Mouse (Mus musculus): ENCODE results near the gene Gm20431. TPM values are rescaled to one million over a fixed set of nuclear protein-coding genes. Genes with fewer than 3 reads are reported as not detected.

The Gm20431 gene
- polyA plus RNA-seq, 1 experiment from 2014 or later: 15.1 TPM

- peak; percentile 33; the same call in 1 of the 2 replicates for ATAC-seq (replicated peaks; ENCODE audit: low FRiP score)
- no peak overlapping the region for H3K27ac ChIP-seq (ENCODE audit: low read depth, low read length)
- no peak for DNase-seq (ENCODE audit: low spot score)
Observed at GRCm38 (mm10) chr2:167672212-167672685, 11.0 kb upstream of the Gm20431 start.

GRCm38 (mm10) chr2:167671101-167671633 is 9.9 kb upstream of the Gm20431 start:
- no peak overlapping the region for H3K4me3 ChIP-seq (ENCODE audit: low read depth, low read length)
- no peaks in the 10 kb centered on the region for H3K27me3 ChIP-seq (ENCODE audit: control insufficient read depth, insufficient read depth, low read length)
- no peaks in the 10 kb centered on the region for H3K9me3 ChIP-seq (ENCODE audit: control insufficient read depth, low read length)
- no peaks in the 10 kb centered on the region for H3K4me1 ChIP-seq (replicated peaks; ENCODE audit: control insufficient read depth, insufficient read depth, low read length)
- ATAC-seq (replicated peaks; ENCODE audit: low FRiP score) (no peak), DNase-seq (ENCODE audit: low spot score) (no peak)
- no peak overlapping the region for H3K27ac ChIP-seq (ENCODE audit: low read depth, low read length)
- 89% methylated on average over 5 of the region's 5 CpGs for WGBS
- no peaks in the 10 kb centered on the region for H3K36me3 ChIP-seq (ENCODE audit: control insufficient read depth, insufficient read depth, low read length)
- H3K9ac ChIP-seq (ENCODE audit: low read length): no peak overlapping the region
- H3K4me2 ChIP-seq (ENCODE audit: low read depth, low read length, severe bottlenecking): no peak overlapping the region

More at GRCm38 (mm10) chr2:167672212-167672685, 11.0 kb upstream of the Gm20431 start:
- Histone ChIP-seq H3K27me3 (ENCODE audit: control insufficient read depth, insufficient read depth, low read length) (no peaks in the 10 kb centered on the region), H3K4me2 (ENCODE audit: low read depth, low read length, severe bottlenecking) (no peak overlapping the region), H3K9me3 (ENCODE audit: control insufficient read depth, low read length) (no peaks in the 10 kb centered on the region), H3K4me3 (ENCODE audit: low read depth, low read length) (no peak overlapping the region), H3K4me1 (replicated peaks; ENCODE audit: control insufficient read depth, insufficient read depth, low read length) (no peaks in the 10 kb centered on the region), H3K9ac (ENCODE audit: low read length) (no peak overlapping the region), H3K36me3 (ENCODE audit: control insufficient read depth, insufficient read depth, low read length) (no peaks in the 10 kb centered on the region)
- WGBS: 44% methylated on average over 13 of the region's 13 CpGs

GRCm38 (mm10) chr2:167669398-167669797 is 8.1 kb upstream of the Gm20431 start:
- Histone ChIP-seq H3K9me3 (ENCODE audit: control insufficient read depth, low read length) (no peaks in the 10 kb centered on the region), H3K4me1 (replicated peaks; ENCODE audit: control insufficient read depth, insufficient read depth, low read length) (no peaks in the 10 kb centered on the region), H3K36me3 (ENCODE audit: control insufficient read depth, insufficient read depth, low read length) (no peaks in the 10 kb centered on the region), H3K4me3 (ENCODE audit: low read depth, low read length) (no peak overlapping the region), H3K27ac (ENCODE audit: low read depth, low read length) (no peak overlapping the region), H3K27me3 (ENCODE audit: control insufficient read depth, insufficient read depth, low read length) (no peaks in the 10 kb centered on the region), H3K4me2 (ENCODE audit: low read depth, low read length, severe bottlenecking) (no peak overlapping the region), H3K9ac (ENCODE audit: low read length) (no peak overlapping the region)
- DNase-seq (ENCODE audit: low spot score) (no peak), ATAC-seq (replicated peaks; ENCODE audit: low FRiP score) (no peak)
- 81% methylated on average over 4 of the region's 4 CpGs for WGBS

DNA sequence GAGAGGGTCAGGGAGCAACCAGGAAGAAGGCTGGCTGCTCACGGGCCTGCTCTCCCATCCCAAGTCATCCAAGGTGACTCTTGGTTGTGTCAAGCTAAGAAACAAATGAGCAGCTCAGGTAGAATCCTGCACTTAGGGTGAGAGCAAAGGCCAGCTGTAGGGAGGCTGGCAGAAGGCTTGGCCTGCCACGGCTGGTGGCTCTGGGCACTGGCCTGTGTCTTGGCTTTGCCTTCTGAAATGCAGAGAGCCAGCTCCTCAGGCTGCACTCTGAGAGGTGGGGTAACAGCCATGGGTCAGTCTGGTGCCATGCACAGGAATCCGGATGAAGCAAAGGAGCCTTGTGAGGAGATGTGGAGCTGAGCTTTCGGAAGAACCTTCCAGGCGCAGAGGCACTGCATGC is 7.1 kb upstream of the Gm20431 start:
- Histone ChIP-seq H3K4me3 (ENCODE audit: low read depth, low read length) (no peak overlapping the region), H3K27me3 (ENCODE audit: control insufficient read depth, insufficient read depth, low read length) (no peaks in the 10 kb centered on the region), H3K4me2 (ENCODE audit: low read depth, low read length, severe bottlenecking) (no peak overlapping the region), H3K9ac (ENCODE audit: low read length) (no peak overlapping the region), H3K36me3 (ENCODE audit: control insufficient read depth, insufficient read depth, low read length) (no peaks in the 10 kb centered on the region), H3K9me3 (ENCODE audit: control insufficient read depth, low read length) (no peaks in the 10 kb centered on the region), H3K27ac (ENCODE audit: low read depth, low read length) (no peak overlapping the region), H3K4me1 (replicated peaks; ENCODE audit: control insufficient read depth, insufficient read depth, low read length) (no peaks in the 10 kb centered on the region)
- no peak for ATAC-seq (replicated peaks; ENCODE audit: low FRiP score)
- DNase-seq (ENCODE audit: low spot score): no peak
- WGBS: 86% methylated on average over 5 of the region's 5 CpGs

DNA sequence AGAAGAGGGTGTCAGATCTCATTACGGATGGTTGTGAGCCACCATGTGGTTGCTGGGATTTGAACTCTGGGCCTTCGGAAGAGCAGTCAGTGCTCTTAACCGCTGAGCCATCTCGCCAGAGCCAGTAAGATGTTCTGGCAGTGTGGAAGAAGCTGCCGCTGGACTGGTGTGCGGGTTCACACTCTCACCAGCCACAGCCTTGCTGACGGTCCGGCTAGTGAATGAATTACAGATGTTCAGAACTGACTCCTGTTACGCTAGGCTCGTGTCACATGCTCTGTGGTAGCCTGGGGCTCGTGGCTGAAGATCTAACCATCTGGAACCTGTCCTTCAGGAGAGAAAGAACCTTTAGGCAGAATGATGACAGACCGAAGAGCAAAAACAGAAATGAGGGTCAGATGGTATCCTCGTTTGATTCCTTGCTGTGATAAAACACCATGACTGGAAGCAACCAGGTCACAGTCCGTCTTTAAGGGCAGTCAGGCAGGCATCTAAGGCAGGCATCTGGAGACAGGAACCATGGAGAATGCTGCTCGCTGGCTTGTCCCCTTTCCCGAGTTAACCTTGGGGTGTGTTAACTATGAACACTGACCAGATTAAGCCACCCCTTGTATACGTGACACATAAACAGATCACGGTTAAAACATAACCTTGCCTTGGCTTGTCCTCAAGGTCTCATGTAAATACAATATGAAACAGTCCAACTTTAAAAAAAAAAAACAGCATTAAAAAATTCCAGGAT is 4.8 kb upstream of the Gm20431 start:
- no peak overlapping the region for H3K9ac ChIP-seq (ENCODE audit: low read length)
- 84% methylated on average over 18 of the region's 18 CpGs for WGBS
- H3K27me3 ChIP-seq (ENCODE audit: control insufficient read depth, insufficient read depth, low read length): peaks cover 3% of the 10 kb centered on the region; the same call in 1 of the 2 replicates
- H3K36me3 ChIP-seq (ENCODE audit: control insufficient read depth, insufficient read depth, low read length): no peaks in the 10 kb centered on the region
- ATAC-seq (replicated peaks; ENCODE audit: low FRiP score) (no peak), DNase-seq (ENCODE audit: low spot score) (no peak)
- no peak overlapping the region for H3K27ac ChIP-seq (ENCODE audit: low read depth, low read length)
- H3K9me3 ChIP-seq (ENCODE audit: control insufficient read depth, low read length): no peaks in the 10 kb centered on the region
- 0 out of 2 replicates have a peak, but pooled peaks cover 2% of the 10 kb centered on the region for H3K4me1 ChIP-seq (replicated peaks; ENCODE audit: control insufficient read depth, insufficient read depth, low read length)
- H3K4me2 ChIP-seq (ENCODE audit: low read depth, low read length, severe bottlenecking): no peak overlapping the region
- H3K4me3 ChIP-seq (ENCODE audit: low read depth, low read length): no peak overlapping the region

- WGBS: 60% methylated on average over 6 of the region's 6 CpGs
- Histone ChIP-seq H3K9me3 (ENCODE audit: control insufficient read depth, low read length) (no peaks in the 10 kb centered on the region), H3K27me3 (ENCODE audit: control insufficient read depth, insufficient read depth, low read length) (peaks cover 3% of the 10 kb centered on the region; the same call in 1 of the 2 replicates), H3K4me2 (ENCODE audit: low read depth, low read length, severe bottlenecking) (no peak overlapping the region), H3K27ac (ENCODE audit: low read depth, low read length) (no peak overlapping the region), H3K9ac (ENCODE audit: low read length) (no peak overlapping the region), H3K4me1 (replicated peaks; ENCODE audit: control insufficient read depth, insufficient read depth, low read length) (peaks cover 10% of the 10 kb centered on the region; the same call in 1 of the 2 replicates), H3K4me3 (ENCODE audit: low read depth, low read length) (no peak overlapping the region), H3K36me3 (ENCODE audit: control insufficient read depth, insufficient read depth, low read length) (no peaks in the 10 kb centered on the region)
- DNase-seq (ENCODE audit: low spot score) (no peak), ATAC-seq (replicated peaks; ENCODE audit: low FRiP score) (no peak)
Observed at GRCm38 (mm10) chr2:167662713-167663112, 1.4 kb upstream of the Gm20431 start.

GRCm38 (mm10) chr2:167660611-167660971 is 705 bp downstream of the Gm20431 start:
- no peak; the same call in 1 of the 2 replicates for ATAC-seq (replicated peaks; ENCODE audit: low FRiP score)
- no peaks in the 10 kb centered on the region for H3K9me3 ChIP-seq (ENCODE audit: control insufficient read depth, low read length)
- H3K27ac ChIP-seq (ENCODE audit: low read depth, low read length): no peak overlapping the region

GRCm38 (mm10) chr2:167659847-167660610 is 1.3 kb downstream of the Gm20431 start:
- ATAC-seq (replicated peaks; ENCODE audit: low FRiP score) (no peak), DNase-seq (ENCODE audit: low spot score) (no peak)
- peak overlapping the region; percentile 91 for H3K4me2 ChIP-seq (ENCODE audit: low read depth, low read length, severe bottlenecking)

More at GRCm38 (mm10) chr2:167660611-167660971, 705 bp downstream of the Gm20431 start:
- peak overlapping the region; percentile 78 for H3K4me3 ChIP-seq (ENCODE audit: low read depth, low read length)
- peak overlapping the region; percentile 91 for H3K4me2 ChIP-seq (ENCODE audit: low read depth, low read length, severe bottlenecking)
- H3K36me3 ChIP-seq (ENCODE audit: control insufficient read depth, insufficient read depth, low read length): no peaks in the 10 kb centered on the region
- H3K9ac ChIP-seq (ENCODE audit: low read length): peak overlapping the region; percentile 89
- H3K27me3 ChIP-seq (ENCODE audit: control insufficient read depth, insufficient read depth, low read length): peaks cover 3% of the 10 kb centered on the region; the same call in 1 of the 2 replicates
- WGBS: 2% methylated on average over 12 of the region's 12 CpGs
- H3K4me1 ChIP-seq (replicated peaks; ENCODE audit: control insufficient read depth, insufficient read depth, low read length): peaks cover 10% of the 10 kb centered on the region; the same call in 1 of the 2 replicates
- no peak for DNase-seq (ENCODE audit: low spot score)

More at GRCm38 (mm10) chr2:167659847-167660610, 1.3 kb downstream of the Gm20431 start:
- H3K4me3 ChIP-seq (ENCODE audit: low read depth, low read length): peak overlapping the region; percentile 78
- H3K4me1 ChIP-seq (replicated peaks; ENCODE audit: control insufficient read depth, insufficient read depth, low read length): peaks cover 10% of the 10 kb centered on the region; the same call in 1 of the 2 replicates
- WGBS: 30% methylated on average over 13 of the region's 13 CpGs
- peaks cover 3% of the 10 kb centered on the region; the same call in 1 of the 2 replicates for H3K27me3 ChIP-seq (ENCODE audit: control insufficient read depth, insufficient read depth, low read length)
- no peaks in the 10 kb centered on the region for H3K36me3 ChIP-seq (ENCODE audit: control insufficient read depth, insufficient read depth, low read length)
- no peaks in the 10 kb centered on the region for H3K9me3 ChIP-seq (ENCODE audit: control insufficient read depth, low read length)
- H3K9ac ChIP-seq (ENCODE audit: low read length): peak overlapping the region; percentile 89
- H3K27ac ChIP-seq (ENCODE audit: low read depth, low read length): no peak overlapping the region

Data from forebrain, embryonic 11.5 days (tissue).